Mouse (Mus musculus): ENCODE data around the gene Rtl10.

Gene Rtl10

DNA sequence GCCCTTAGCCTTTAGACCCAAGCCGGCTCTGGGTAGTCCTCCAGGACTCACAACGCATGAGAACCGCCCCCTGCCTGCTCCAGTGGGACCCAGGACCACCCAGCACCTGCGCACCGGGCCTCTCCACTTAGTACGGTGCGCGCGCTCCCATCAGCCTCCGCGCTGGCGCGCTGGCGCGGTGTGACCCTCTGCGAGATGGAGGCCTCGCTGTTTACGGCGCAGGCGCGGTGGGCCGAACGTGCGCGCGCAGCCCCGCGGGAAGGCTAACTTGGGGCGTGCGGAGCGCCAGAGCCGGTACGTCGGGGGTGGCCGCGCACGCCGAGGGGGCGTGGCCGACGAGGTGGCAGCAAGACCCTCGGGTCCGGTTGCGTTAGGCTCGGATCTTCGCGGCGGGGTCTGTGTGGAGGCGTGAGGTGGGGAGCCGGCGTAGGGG lies at the start of gene Rtl10, which contains the start of gene Gnb1l:
TSS of gene Rtl10 (plus strand) at position 344 of the 433 bp plus-strand sequence.
TSS of gene Gnb1l (plus strand) at position 156 of the 433 bp plus-strand sequence.
- DNase-seq, result peak; percentile 94

DNA sequence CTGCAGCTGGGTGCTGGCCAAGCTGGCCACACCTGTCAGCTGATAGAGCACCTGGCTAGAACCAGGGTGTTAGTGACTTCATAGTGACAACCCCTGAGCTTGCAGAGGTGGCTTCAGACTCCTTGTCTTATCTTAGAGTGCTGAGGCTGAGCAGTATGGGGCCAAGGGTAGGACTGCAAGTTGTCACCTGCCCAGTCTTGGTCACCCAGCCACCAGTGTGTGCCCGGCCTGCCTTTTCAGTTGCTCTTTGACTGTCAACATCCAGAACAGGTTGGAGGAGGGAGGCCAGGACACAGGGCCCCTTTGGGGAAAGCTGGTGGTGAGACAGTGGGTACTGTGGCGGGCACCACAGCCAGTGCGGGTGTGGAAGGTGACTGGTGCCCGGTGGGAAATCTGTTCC lies 49.7 kb upstream of the Rtl10 start:
- DNase-seq, result no peak

DNA sequence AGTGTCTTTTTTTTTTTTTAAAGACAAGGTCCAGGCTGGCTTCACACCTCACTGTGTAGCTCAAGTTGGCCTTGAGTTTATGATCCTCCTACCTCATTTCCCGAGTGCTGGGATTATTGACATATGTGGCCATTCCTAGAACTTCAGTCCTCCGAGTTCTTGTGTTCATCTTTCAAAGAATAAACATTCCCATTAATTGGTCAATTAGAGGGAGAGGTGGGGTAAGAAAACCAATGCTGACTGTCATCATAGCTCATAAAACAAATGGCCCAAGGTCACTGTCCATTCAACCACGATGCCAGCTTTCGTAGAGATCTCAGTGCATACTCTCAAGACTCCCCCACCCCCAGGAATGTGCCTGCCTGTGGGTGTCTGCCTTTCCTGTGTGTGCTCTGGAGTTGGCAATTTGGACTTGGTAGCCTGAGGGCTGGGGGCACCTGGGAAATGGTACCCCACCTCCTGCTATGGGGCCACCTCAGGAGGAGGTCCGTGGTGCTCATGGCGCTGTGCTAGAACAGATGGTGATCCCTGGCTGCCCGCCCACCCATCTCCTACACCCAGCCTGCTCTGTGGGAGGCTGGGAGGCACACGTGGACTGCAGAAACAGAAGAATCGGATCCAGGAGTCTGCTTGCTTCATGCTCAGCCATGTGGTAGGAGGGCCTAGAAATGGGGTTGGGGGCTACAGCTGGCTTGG lies 47.1 kb upstream of the Rtl10 start:
- DNase-seq, result peak; percentile 80

DNA sequence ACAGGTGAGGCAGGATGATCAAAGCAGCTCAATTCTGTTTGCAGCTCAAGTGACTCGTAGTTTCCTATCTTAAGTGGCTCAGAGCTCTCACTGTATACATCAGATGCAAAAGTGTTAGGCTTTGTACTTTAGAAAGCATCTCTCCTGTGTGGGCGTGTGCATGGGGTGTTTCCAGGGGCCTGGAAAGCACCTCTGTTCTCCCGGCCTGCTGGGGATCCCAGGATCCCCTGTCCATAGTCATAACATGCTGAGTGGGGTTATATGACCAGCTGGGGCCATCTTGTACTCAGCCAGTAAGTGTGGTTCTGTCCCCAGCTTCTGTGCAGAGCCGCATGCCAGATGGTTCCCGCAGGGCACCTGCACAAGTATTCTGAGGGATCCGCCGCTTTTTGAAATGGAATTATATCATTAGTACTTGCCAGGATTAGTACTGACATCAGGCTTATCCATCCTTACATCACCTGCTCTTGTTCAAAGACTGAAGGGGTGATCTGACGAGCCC lies 46.3 kb upstream of the Rtl10 start:
- peak; percentile 56 for DNase-seq

DNA sequence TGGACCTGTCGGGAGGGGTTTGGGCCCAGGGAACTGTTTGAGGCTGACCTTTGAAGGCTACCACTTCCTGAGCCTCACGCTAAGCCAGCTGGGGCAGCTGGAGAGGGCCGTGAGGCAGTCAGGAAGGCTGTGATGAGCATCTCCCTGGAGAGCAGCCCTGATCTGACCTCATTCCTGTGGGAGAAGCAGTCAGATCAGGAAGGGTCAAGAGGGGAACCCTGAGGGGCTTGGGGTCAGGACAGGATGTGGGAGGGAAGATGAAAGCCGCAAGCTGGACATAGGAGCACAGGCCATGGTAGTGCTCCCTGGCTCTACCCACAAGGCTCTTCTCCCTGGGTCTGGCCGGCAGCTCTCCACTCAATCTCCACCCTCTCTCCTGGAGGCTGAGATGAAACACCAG lies 44.9 kb upstream of the Rtl10 start:
- no peak for DNase-seq

DNA sequence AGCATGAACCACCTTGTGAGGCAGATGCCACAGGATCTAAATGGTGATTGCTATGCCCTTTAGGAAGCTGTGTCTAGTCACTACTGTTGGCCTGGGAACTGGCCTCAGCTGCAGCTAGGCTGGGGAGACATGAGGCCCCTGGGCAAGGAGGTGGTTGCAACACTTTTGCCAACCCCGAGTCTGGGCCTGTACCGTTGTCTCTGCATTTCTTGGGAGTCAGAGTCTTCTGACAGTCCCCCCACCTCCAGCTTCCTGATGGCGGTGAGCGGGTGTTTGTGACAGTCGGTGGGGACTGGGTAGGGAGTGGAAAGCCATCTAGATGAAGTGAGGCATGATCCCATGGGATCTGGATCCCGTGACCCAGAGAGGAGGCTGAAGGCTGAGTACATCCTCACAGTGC lies 43.3 kb upstream of the Rtl10 start:
- DNase-seq, result no peak

DNA sequence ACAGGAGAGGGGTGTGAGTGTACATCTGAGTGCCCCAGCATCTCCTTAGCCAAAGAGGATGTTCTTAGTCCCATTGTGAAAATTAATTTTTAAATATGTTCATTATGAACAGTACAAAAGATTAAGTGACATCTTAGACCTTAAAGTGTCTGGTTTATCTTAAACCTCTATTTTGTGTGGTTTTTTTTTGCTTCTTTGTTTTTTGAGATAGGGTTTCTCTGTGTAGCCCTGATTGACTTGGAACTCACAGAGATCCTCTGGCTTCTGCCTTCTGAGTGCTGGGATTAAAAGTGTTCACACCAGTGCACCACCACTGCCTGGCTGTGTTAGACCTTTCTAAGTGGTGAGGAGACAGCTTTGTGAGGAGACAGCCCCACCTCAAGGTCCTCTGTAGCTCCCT lies 40.0 kb upstream of the Rtl10 start:
- DNase-seq, result no peak

DNA sequence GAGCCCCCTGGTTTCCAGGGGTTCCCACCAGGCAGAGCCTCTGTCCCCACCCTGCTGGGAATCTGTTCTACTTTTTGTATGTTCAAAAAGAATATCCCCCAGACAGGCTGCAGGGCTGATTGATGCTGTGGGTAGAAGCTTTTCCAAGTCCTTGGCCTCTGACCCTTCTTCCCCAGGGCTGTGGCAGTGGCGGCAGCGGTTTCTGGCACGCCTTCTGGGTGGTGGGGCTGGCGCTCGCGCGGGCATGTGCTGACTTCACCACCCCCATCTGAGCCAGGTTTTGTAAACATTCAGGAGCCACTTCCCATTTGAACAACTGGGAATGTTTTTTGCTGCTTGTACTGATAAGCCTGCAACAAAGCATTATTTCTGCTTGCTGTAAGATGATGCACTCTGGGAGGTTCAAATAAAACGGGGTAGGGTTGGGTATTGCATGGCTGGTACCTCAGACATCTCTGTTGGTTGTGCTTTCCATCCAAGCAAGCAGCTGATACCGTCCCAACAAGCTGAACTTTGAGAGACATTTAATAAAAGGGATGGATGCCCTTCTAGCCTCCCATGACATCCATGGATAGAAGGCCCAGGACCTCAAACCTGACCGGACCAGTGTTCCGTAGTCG lies 39.3 kb upstream of the Rtl10 start:
- DNase-seq, result no peak

DNA sequence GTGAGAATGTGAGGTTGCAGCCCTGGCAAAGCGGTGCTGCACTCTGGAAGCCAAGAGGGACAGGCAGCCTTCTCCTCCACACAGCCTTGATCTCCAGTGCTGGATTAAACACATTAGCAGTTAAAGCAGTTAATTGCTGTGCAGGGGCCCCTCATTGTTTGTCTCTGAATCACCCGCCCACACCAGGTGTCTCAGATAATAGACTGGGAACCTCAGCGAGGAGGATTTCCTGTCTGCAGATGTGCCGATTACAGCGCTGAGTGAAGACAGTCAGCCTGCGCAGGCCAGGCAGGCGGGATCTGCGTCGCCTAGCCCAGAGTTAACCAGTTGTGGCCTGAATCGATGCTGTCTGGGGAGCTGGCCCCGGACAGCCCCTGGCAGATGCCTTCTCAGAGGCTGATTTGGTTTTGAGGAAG lies 38.7 kb upstream of the Rtl10 start:
- DNase-seq, result no peak

DNA sequence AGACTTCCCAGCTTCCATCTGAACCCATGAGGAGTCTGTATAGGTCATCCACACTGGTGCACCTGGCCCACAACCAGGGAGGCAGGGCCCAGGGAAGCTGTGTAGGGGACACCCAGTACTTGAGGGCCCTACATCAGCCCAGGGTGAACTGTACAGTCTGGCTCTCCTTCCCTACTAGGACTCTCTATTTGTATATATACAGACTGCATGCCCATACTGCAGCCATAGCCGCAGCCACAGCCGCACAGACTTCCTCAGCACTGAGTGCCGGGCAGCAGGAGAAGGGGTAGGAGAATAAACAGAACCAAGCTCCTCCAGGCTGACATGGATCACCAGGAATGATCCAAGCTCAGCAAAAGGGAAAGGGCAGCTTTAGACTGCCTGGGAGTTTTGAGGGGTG lies 37.9 kb upstream of the Rtl10 start:
- DNase-seq, result no peak

DNA sequence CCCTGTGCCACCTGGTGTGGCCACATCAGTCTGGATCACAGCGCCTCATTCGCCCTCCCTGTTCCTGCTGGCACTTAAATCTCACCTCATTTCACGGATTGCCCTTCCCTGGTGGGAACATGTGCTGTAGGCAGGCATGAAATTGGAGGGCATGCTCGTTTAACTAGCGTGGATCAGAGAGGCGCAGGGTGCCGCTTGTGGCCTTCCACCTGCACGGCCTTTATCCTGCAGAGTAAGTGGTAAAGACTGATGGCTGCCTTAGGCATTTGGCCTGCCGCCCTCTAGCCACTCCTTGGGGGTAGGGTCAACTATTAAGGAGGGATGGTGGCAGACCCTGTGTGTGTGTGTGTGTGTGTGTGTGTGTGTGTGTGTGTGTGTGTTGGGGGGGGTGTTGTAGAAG lies 36.7 kb upstream of the Rtl10 start:
- DNase-seq, result no peak

DNA sequence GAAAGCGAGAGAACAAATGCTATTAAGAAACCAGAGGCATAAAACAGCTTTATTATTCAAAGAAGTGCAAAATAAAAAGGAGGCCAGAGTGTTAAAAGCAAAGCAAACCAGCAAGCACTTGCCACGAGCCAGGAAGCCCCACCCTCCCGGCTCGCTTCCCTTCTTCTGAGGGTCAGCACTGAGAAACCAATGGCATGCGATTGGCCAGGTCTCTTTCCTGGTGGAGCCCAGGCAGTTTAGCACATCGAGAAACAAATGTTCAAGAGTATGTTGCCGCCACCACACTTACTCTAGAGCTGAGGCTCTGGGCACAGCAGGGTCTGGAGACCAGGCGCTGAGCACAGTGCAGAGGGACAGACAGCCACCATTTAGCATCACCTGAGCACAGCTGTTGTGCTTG lies 36.1 kb upstream of the Rtl10 start:
- no peak for DNase-seq

DNA sequence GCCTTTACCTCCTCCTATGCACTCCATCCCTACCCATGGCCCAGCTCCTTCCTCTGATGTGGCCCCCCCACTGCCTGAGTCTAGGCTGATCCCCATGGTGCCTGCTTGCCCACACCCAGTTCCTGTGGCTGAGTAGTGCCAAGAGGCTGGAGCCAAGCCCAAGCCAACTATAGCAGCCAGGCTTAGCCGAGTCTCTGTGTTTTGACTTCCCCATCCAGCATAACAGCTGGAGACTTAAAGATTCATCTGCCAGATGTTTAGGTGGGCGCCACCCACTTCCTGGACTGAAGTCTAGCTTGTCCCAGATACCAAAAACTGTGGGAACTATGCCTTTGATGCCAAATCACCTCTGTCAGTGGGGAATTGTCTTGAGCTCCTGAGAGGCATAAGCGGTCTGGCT lies 34.4 kb upstream of the Rtl10 start:
- DNase-seq, result no peak

DNA sequence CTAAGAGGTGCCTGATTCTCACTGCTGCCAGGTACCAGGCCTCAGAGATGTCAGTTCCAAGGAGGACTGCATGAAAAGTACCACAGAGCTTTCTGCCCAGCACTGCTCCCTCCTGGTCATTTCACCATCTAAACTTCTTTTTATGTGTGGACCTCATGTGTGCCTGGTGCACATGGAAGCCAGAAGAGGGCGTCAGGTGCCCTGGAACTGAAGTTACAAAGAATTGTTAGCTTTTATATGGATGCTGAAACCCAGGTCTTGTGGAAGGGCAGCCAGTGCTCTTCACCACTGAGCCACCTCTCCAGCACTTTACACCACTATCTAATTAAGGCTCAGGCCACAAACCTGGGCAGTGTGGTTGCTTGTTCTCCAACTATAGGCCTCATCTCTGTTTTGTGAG lies 27.9 kb upstream of the Rtl10 start:
- no peak for DNase-seq

DNA sequence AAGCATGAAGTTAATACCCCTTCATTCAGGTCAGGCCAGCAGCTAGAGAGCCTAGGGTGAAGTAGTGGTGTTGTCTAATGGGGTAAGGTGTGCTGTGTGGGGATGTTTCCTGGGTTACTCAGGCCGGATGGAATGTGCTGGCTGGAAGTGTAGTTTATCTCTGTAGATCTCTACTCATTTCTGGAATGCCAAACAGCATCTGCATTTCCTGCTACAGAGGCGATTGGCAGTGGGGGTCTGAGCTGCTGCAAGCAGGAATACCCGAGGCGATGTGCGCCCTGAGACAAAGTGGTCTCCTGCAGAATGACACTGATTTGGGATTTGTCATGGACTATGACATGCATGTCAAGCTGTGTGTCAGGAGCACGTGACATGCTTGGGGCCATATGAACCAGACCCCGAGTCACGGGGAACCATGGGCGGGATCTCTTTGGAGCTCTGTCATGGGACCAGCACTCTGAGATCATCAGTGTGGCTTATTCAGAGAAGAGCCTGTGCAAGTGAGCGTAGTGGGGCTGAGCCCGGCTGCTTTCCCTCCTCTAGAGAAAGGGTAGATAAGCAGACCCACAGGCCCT lies 27.2 kb upstream of the Rtl10 start:
- no peak for DNase-seq

DNA sequence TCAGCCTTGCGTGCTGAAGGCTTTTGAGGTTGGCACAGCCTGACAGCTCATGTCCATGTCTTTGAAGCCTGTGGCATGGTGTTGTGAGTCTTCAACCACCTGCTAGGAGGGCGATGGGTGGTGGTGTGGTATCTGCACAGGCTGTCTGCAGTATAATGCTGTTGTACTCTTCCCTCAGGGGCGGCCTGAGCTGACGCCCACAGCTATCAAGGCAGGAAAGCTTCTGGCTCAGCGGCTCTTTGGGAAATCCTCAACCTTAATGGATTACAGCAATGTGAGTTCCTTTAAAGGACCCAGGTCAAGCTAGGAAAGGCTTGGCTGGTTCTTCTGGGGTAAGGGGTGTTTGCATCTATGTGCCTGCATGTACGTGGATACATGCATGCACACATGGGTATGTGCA lies 26.7 kb upstream of the Rtl10 start:
- no peak for DNase-seq

DNA sequence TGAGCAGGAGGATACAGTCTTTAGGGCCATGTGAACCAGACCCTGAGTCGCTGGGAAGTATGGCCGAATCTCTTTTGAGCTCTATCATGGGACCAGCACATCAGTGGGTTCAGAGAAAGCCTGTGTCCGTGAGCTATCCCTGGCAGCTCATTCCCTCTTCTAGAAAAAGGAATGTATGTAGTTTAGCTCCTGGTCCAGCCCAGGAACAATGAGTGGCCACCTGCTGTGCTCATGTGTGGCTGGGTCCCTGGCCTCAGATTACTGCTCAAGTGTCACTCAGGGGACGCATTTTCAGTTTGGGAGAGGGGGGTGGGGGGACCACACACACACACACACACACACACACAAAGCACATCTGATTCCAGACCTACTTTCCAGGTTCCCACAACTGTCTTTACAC lies 26.3 kb upstream of the Rtl10 start:
- DNase-seq, result no peak

DNA sequence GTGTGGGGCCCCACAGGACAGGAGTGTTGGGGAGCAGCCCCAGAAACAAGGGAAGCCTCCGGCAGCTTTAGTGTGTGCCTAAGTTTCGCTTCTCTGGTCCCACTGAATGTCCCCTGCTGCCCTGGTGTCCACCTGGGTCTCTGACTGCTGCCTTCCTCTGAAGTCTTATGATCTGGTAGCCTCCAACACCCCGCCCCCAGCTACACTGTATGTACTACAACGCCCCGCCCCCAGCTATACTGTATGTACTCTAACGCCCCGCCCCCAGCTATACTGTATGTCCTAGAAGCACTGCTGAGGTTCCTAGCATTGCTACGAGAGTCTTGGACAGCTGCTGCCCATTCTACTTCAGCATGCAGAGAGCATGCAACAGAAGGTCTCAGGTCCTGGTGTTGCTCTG lies 25.7 kb upstream of the Rtl10 start:
- DNase-seq, result no peak

DNA sequence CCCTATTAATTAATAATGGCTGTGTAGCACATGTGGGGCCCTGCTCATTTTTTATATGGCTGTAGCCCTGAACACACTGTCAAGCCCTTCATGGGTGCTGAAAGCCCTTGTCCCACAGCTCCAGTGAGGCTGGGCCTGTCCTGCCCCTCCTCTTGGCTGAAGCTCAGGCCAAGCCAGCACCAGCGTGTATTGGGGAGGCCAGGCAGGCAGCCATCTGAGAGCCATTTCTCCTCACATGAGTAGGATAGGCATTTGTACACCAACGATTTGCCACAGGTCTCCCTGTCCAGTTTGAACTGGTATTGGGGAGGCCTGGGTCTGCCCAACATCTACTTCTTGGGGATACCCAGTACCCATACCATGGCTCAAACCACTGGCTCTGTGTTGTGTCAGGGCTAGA lies 24.7 kb upstream of the Rtl10 start:
- DNase-seq, result no peak

DNA sequence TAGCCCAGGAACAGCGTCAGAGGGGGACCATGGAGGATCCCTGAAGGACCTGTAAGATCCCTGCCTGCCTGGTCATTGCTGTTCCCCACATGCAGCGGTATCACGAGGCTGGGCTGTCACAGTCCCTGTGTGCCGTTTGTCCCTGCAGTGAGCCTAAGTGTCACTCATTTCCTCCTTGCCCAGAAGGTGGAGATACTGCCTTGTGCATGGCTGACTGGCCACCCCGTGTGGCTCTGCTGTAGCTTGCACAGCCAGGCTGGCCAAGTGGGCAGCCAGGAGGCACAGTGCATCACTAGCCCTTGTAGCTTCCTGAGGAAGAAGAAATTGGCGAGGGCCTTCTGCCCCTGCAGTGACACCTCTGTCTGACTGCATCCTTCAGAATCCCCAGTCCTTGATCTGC lies 20.7 kb upstream of the Rtl10 start:
- no peak for DNase-seq

DNA sequence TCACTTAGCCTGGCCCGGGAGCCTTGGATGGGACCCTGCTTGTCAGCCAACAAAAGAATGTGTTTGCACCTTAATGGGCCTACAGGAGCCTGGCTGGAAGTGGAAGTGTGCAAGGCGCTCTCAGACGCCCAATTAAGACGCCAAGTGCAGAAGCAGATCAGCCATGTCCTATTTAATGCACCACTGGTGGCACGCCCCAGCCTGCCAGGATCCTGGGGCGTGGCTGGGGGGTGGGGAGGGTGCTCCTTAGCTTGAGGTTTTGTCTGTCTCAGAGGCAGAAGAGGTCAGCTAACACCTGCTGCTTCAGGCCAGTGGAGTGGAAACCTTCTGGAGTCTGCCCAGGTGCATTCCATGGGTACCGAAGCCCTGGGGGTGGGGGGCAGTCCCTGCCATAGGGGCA lies 19.0 kb upstream of the Rtl10 start:
- DNase-seq, result no peak

DNA sequence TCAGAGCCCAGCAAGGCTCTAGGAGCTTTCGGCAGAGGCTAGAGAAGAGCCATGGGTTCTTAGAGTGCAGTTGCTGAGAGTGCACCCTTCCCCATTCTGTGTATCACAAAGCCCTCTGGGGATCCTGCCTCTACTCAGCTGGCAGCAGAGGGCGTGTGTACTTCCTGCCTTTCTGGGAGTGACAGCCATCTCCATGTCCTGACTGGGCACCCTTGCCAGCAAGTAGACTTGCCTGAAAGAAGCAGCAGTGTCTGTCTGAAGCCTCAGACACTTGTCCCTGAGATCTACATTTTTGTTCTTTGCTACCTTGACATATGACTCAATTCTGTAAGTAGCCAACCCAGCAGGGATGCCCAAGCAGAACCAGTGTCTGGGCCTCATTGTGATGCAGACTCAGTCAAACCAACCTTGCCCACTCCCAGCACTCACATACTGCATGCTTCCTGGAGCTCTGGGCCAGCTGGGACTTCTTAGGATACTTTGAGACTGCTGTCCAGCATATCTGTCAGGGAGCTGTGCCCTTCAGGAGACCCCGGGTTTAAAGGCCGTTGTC lies 17.7 kb upstream of the Rtl10 start:
- no peak for DNase-seq

DNA sequence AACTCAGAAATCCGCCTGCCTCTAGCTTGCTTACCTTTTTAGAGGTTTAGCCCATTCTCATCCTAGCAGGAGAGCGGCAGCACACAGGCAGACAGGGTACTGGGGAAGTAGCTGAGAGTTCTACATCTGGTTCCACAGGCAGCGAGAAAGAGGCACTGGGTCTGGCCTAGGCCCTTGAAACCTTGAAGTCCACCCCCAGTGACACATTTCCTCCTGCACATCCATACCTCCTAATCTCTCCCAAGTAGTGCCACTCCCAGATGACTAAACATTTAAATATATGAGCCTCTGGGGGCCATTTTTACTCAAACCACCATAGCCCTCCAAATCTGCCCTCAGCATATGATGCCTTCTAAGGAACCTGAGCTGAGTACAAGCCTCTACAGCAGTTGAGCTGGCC lies 16.3 kb upstream of the Rtl10 start:
- DNase-seq, result no peak

DNA sequence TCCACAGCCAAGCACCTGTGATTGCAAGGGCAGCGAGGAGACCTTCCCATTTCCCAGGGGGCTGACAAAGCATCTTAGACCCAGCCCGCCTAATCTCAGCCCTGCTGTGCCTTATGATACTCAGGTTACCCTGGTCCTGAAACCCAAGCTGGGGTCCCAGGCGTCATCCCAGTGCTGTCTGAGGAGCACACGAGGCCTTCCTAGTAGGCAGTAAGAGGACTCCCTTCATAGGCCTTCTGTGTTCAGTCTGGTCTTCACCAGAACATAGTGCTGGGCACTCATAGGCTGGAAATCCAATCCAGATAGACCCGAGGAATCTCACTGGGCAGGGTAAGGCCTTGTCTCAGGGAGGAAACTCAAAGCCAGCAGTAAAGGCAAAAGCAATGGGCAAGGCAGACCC lies 14.9 kb upstream of the Rtl10 start:
- no peak for DNase-seq

All from cerebellum, adult 9-11 months (tissue).